Mouse (Mus musculus) heart, postnatal 10 days (tissue): ENCODE data around the gene Pi4k2a. TPM values are rescaled to one million over a fixed set of nuclear protein-coding genes. Genes with fewer than 3 reads are reported as not detected.
A peak's percentile ranks its signal among the peaks of the same experiment; 100 is the strongest.

Experiments
- DNase-seq, 2 experiments: peaks; one replicate each; pipeline ENCODE4 v3.0.0; 2021
- intact Hi-C: fragments of 180-260 bp; cut with DNase I; formaldehyde crosslinking; loops from one replicate; pipeline ENCODE4 v1.15.1; 2025
- total RNA-seq, 2 experiments: library from RNA; stranded (reverse); gene quantifications; 2 replicates each; pipeline ENCODE4 v1.2.3; 2021

The Pi4k2a gene
- total RNA-seq, 2 experiments from 2014 or later, result 16.1 to 17.9 TPM

DNA sequence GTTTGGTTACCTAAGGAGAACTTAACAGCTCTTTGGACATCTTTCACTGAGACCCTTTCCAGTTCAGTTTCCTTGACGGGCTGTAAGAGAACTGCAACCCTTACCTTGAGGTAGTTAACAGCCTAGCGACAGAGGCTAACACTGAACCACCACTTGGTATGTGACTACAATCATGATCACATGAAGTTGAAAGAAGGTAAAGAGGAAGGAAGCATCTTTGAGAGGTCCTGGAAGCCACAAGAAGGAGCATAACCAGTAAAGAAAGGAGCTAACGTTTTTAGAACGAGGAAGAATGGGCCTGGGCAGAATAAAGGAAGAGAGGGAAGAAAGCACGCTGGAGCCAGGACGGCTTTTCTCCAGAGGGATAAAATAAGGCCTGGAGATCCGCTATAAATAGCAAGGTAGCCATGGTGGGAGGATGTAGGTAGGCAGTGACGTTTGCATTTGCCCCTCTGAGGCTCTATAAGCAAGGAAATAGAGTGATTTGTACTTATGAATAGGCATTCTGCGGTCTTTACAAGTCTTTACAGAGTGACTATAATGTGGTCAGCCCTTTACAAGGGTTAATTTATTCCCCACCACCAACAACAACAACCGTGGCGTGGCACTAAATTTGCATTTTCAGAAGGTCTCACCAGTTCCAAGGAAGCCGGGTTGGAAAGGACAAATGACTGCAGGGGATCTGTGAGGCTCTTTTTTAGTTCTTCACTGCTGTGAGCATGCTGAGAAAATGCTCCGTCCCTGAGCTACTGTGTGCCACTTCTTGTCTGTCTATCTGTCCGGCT lies 39.4 kb downstream of the Pi4k2a start:
- intact Hi-C loops, result no loop called here
- DNase-seq, result no peak

DNA sequence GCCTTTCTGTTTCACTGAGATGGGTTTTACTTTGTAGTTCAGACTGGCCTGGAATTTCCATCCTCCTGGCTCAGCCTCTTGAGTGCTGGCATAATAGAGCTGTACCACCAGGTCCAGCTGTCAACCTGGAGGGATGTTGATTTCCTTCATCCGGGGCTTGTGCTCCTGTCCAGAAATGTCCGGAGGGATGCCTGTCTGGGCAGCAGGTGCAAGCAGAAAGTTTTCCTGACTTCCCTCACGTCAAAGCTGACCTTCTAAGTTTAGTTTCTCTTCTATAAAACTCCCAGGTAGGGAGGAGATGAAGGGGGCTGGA lies 40.0 kb downstream of the Pi4k2a start:
- intact Hi-C loops, result no loop called here
- DNase-seq, result peak in 1 of 2 experiments; percentile 9

GRCm38 (mm10) chr19:42131101-42131500 lies 40.8 kb downstream of the Pi4k2a start:
- peak in 1 of 2 experiments; percentile 11 for DNase-seq
- intact Hi-C loops, result no loop called here

DNA sequence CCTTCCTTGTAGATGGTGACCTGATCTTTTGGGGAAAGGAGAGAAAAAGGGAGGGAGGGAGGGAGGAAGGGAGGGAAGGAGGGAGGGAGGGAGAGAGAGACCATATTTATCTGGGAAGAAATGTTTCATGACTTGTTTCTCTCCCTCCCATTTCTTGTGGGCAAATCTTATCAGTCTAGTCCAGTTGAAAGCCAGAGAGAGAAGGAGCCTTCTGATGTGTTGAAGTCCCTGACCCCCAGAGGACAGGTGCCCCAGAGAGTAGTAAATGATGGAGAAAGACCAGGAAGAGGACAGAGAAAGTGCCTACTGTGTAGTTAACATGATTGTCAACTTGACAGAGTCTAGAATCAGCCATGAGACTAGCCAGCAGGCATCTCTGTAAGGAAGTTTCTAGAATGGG lies 44.8 kb downstream of the Pi4k2a start:
- intact Hi-C loops, result no loop called here
- DNase-seq, result no peak

GRCm38 (mm10) chr19:42136126-42136525 lies 45.9 kb downstream of the Pi4k2a start:
- intact Hi-C loops, result no loop called here

GRCm38 (mm10) chr19:42137167-42137672 lies 47.0 kb downstream of the Pi4k2a start:
- intact Hi-C loops, result no loop called here
- DNase-seq, result no peak

More at GRCm38 (mm10) chr19:42136126-42136525, 45.9 kb downstream of the Pi4k2a start:
- DNase-seq, result no peak

DNA sequence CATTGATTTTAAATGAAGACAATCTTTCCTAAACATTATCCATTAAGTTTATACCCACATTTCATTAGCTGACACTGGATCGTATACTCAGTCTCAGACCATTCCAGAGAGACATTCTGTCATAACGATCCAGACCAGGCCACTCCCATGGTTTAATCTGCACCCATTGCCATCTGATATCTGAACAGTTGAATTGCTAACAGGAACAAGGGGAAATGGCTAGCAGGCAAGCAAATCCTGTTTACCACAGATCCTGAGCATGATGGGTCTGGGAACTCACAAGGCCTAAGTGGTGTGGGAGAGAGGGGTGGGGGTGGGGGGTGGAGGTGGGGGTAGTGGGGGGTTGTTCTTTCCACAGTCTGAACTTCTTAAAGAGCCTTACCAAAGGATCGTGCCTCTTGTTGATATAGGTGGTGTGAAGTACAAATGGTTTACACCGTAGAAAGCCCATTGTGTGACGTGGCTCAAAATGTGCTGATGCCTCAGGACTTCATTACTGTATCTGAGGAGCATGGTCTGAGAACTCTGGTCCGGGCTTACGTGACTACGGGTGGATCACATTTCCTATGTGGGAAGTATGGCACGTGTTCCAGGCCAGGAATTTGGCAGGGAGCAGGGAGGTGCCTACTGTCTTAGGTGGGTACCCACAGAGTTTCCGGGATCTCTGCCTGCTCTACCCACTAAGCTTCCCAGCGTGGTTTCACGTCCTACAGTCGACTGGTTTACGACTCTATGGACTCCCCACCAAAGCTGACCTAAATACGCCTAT lies 48.4 kb downstream of the Pi4k2a start:
- intact Hi-C loops, result no loop called here
- DNase-seq, result no peak

GRCm38 (mm10) chr19:42139724-42140517 lies 49.7 kb downstream of the Pi4k2a start:
- DNase-seq, result no peak
- intact Hi-C loops, result no loop called here

DNA sequence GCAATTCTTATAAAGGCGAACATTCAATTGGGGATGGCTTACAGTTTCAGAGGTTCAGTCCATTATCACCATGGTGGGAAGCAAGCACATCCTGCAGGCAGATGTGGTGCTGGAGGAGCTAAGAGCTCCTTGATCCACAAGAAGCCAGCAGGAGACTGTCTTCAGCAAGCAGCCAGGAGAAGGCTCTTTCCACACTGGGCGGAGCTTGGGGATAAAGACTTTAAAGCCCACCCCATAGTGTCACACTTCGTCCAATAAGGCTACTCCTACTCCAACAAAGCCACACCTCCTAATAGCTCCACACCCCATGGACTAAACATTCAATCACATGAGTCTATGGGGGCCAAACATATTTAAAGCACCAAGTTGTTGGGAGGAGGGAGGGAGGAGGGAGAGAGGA lies 51.7 kb downstream of the Pi4k2a start:
- no peak for DNase-seq
- intact Hi-C loops, result no loop called here

GRCm38 (mm10) chr19:42142757-42143156 lies 52.5 kb downstream of the Pi4k2a start:
- DNase-seq, result no peak
- intact Hi-C loops, result no loop called here

DNA sequence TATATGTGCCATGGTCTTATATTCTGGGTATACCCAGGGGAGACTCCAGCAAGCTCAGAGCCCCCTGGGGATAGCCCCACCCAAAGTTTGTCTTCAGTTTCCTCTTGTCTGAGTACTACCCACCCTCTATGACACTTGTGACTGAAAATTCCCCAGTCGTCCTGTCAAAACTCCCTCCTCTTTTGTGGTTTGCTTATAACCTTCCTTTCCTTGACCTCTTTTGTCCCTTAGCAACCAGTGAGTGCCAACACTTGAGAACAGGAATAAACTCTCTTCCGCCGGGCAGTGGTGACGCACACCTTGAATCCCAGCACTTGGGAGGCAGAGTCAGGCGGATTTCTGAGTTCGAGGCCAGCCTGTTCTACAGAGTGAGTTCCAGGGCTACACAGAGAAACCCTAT lies 53.8 kb downstream of the Pi4k2a start:
- intact Hi-C loops, result loop anchor here (1.0 kb wide), 1 partner anchor 22 kb away; no protein-coding TSS in a partner anchor

DNA sequence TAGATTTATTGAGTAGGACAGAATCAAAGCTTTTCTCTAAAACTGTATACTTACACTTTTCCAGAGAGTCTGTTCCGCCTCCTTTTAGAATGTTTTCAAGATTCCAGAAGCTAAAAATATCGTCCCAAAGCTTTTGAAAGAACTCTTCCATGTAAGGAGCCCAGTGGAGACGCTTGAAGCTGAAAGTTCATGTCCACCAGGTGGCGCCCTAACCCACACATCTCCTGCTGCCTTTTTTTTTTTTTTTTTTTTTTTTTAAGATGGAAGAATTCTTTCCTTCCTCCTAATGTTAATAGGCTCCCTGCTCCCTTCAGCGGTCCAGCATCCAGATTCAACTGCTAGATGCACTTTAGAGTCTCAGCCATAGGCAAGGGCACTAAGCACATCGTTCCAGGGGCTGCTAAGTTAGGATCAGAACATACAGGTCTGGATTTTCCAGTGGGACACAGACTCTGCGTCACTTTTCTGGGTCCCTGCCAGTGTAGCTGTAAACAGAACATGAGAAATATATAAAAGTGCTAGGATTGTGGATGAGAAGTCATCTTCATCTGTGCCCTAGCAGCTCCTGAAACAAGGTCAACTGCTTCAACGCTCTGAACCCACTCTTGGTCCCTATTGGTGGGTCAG lies 54.4 kb downstream of the Pi4k2a start:
- peak; percentile 88 to 93 for DNase-seq
- intact Hi-C loops, result loop anchor here (1.0 to 5.0 kb wide), 2 partner anchors 22 to 162 kb away; partner anchors contain the start of genes Mms19 and Ubtd1

More for the DNA sequence above, 53.8 kb downstream of the Pi4k2a start:
- peak in 1 of 2 experiments; percentile 44 for DNase-seq

- intact Hi-C loops, result loop anchor here (5.0 kb wide), 1 partner anchor 163 kb away; the partner anchor contains the start of genes Mms19 and Ubtd1
- DNase-seq, result no peak
These were observed 54.9 kb downstream of the Pi4k2a start for GRCm38 (mm10) chr19:42145210-42145609.

DNA sequence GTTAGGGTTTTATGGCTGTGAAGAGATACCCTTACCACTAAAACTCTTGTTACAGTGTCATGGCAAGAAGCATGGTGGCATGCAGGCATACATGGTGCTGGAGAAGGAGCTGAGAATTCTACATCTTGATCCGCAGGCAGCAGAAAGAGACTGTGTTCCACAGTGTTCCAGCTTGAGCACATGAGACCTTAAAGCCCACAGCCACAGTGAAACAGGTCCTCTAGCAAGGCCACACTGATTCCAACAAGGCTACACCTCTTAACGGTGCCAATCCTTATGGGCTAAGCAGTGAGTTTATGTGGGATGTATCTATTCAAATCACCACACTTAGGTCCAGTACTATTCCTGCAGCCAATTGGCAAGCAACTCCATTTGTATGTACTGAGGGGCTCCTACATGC lies 55.5 kb downstream of the Pi4k2a start:
- DNase-seq, result no peak
- intact Hi-C loops, result loop anchor here (5.0 kb wide), 1 partner anchor 163 kb away; the partner anchor contains the start of genes Mms19 and Ubtd1

DNA sequence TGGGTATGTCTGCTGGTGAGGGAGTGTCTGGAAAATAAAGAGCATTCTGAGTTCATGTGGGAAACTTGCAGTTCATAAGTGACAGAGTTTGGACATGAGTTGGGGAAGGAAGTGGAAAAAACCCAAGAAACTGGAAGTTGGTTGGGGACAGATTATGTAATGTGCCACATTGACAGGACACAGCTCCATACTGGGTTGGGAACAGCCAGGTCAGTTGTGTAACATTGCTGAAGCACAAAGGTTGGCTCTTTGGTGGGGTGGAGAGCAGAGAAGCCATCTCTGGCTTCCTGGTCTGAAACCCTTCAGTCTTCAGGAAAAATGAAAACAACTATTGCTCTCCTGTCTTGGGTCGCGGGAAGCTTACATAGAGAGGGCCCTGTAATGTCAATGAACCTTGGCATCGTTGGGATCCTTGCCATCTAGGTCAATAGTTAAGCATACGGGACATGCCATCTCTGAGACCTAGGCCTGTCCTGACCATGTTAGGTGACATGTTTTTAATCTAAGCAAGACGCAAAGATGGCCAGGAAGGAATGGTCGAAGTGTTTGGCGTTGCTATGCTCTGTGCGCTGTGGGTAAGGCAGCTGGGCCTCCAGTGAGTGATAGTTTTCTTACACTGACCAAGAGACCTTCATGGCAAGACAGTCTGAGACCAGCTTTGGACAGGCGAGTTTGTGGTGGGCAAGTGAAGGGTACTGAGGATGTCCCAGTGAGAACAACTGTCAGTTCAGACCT lies 56.2 kb downstream of the Pi4k2a start:
- intact Hi-C loops, result loop anchor here (5.0 kb wide), 1 partner anchor 164 kb away; the partner anchor contains the start of genes Mms19 and Ubtd1
- DNase-seq, result peak in 1 of 2 experiments; percentile 26

DNA sequence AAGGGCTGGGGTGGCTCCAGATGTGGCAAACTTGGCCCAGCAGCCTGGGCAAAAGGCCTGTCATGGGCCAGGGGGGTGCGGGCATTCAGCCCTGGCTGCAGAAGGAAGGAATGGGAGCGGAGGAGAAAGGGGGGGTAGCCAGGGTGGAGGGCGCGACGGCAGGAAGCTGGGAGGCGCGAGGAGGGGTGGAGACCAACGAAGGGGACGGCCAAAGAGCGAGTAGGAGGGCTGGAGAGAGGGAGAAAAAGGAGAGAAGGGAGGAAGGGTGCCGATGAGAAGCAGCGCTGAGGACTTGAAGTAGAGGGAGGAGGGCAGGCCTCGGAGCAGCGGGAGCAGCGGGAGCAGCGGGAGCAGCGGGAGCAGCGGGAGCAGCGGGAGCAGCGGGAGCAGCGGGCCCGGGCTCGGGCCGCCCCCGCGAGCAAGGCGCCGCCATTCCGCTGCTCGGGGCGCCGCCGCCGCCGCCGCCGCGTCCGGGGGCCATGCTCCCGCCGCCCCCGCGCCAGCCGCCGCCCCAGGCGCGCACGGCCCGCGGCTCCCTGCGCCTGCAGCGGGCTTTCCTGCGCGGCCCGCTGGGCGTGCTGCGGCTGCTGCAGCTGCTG lies 57.0 kb downstream of the Pi4k2a start, which contains the start of gene Marveld1:
Gene Marveld1, plus strand, starts transcription at position 231 of the 599 bp plus-strand sequence.
- DNase-seq, result peak; percentile 86 to 88
- intact Hi-C loops, result loop anchor here (5.0 kb wide), 1 partner anchor 165 kb away; the partner anchor contains the start of genes Mms19 and Ubtd1

- DNase-seq, result peak; percentile 77 to 81
- intact Hi-C loops, result loop anchor here (5.0 kb wide), 1 partner anchor 166 kb away; the partner anchor contains the start of genes Mms19 and Ubtd1
These were observed 57.7 kb downstream of the Pi4k2a start for GRCm38 (mm10) chr19:42147769-42148568.

- no peak for DNase-seq
- intact Hi-C loops, result loop anchor here (5.0 kb wide), 1 partner anchor 166 kb away; the partner anchor contains the start of genes Mms19 and Ubtd1
These were observed 58.2 kb downstream of the Pi4k2a start for GRCm38 (mm10) chr19:42148569-42148860.
